Mouse (Mus musculus): ENCODE results near the gene Fasl. TPM values are rescaled to one million over a fixed set of nuclear protein-coding genes. Genes with fewer than 3 reads are reported as not detected.

The Fasl gene
- polyA plus RNA-seq, 1 experiment from 2014 or later: 0.43 TPM

GRCm38 (mm10) chr1:161734741-161735211 lies 53.5 kb downstream of the Fasl start:
- Histone ChIP-seq H3K9me3 (replicated peaks; ENCODE audit: control insufficient read depth, low read length) (0 out of 2 replicates have a peak, but pooled peaks cover 2% of the 10 kb centered on the region), H3K27me3 (ENCODE audit: control insufficient read depth, insufficient read depth, low read length) (no peaks in the 10 kb centered on the region), H3K4me1 (ENCODE audit: control insufficient read depth, insufficient read depth, low read length) (no peaks in the 10 kb centered on the region), H3K4me2 (ENCODE audit: low read depth, low read length) (peak overlapping the region; percentile 14), H3K36me3 (ENCODE audit: control insufficient read depth, insufficient read depth) (no peaks in the 10 kb centered on the region), H3K4me3 (ENCODE audit: low read length) (no peak overlapping the region; the same call in 1 of the 2 replicates), H3K9ac (ENCODE audit: low read length) (no peak overlapping the region), H3K27ac (ENCODE audit: low read length) (no peak overlapping the region)
- no peak for ATAC-seq (replicated peaks; ENCODE audit: extremely low read depth, insufficient read depth, low FRiP score)
- WGBS: 66% methylated on average over 14 of the region's 14 CpGs

GRCm38 (mm10) chr1:161734314-161734713 lies 54.0 kb downstream of the Fasl start:
- Histone ChIP-seq H3K9ac (ENCODE audit: low read length) (no peak overlapping the region), H3K4me2 (ENCODE audit: low read depth, low read length) (no peak overlapping the region), H3K36me3 (ENCODE audit: control insufficient read depth, insufficient read depth) (no peaks in the 10 kb centered on the region), H3K27ac (ENCODE audit: low read length) (no peak overlapping the region), H3K4me1 (ENCODE audit: control insufficient read depth, insufficient read depth, low read length) (no peaks in the 10 kb centered on the region), H3K4me3 (ENCODE audit: low read length) (no peak overlapping the region), H3K9me3 (replicated peaks; ENCODE audit: control insufficient read depth, low read length) (0 out of 2 replicates have a peak, but pooled peaks cover 2% of the 10 kb centered on the region), H3K27me3 (ENCODE audit: control insufficient read depth, insufficient read depth, low read length) (no peaks in the 10 kb centered on the region)
- ATAC-seq (replicated peaks; ENCODE audit: extremely low read depth, insufficient read depth, low FRiP score): no peak
- WGBS: 70% methylated on average over 11 of the region's 11 CpGs

Other genes with a start within 250 kb of the Fasl start
- 13.2 and 13.8 TPM in 2 replicates for gene Suco, start 88.2 kb upstream of the Fasl start, polyA plus RNA-seq (2015; fragmentation: Nextera tagmentation; extraction: Ambion mirVana)
- 27.0 and 31.7 TPM in 2 replicates for gene Pigc, start 180.7 kb upstream of the Fasl start, polyA plus RNA-seq (2015; fragmentation: Nextera tagmentation; extraction: Ambion mirVana)
- not detected in 2 replicates for gene 4930558K02Rik, start 191.1 kb upstream of the Fasl start, polyA plus RNA-seq (2015; fragmentation: Nextera tagmentation; extraction: Ambion mirVana)

All from heart, embryonic 16.5 days (tissue).